Mouse (Mus musculus) thymus, adult 2 months (tissue): Measurements from ENCODE around the gene Shd.

Experiments
- CTCF ChIP-seq: fragments of 200-500 bp; IDR thresholded peaks from 2 replicates; pipeline ENCODE4 v1.5.1; 2012; ENCODE audit warnings: mild to moderate bottlenecking, control low read depth, low read length, moderate library complexity, borderline replicate concordance; ENCODE audit not compliant: control insufficient read depth, poor library complexity, insufficient read depth; ENCODE audit errors: extremely low read depth
- POLR2A ChIP-seq: fragments of 200-500 bp; IDR thresholded peaks from 2 replicates; pipeline ENCODE4 v1.6.1; 2012; ENCODE audit warnings: mild to moderate bottlenecking, low read length, control low read depth, moderate library complexity; ENCODE audit not compliant: control insufficient read depth, poor library complexity, insufficient read depth; ENCODE audit errors: extremely low read depth

GRCm38 (mm10) chr17:55931553-55932502, 38.4 kb upstream of the Shd start:
- 0 out of 2 replicates have a peak, but pooled peaks have one; percentile 16 for TF ChIP-seq POLR2A
- TF ChIP-seq CTCF = peak; percentile 66; the same call in 1 of the 2 replicates
